Comparison of ENCODE assay signal across 9 mouse cellular contexts in the genomic region with DNA sequence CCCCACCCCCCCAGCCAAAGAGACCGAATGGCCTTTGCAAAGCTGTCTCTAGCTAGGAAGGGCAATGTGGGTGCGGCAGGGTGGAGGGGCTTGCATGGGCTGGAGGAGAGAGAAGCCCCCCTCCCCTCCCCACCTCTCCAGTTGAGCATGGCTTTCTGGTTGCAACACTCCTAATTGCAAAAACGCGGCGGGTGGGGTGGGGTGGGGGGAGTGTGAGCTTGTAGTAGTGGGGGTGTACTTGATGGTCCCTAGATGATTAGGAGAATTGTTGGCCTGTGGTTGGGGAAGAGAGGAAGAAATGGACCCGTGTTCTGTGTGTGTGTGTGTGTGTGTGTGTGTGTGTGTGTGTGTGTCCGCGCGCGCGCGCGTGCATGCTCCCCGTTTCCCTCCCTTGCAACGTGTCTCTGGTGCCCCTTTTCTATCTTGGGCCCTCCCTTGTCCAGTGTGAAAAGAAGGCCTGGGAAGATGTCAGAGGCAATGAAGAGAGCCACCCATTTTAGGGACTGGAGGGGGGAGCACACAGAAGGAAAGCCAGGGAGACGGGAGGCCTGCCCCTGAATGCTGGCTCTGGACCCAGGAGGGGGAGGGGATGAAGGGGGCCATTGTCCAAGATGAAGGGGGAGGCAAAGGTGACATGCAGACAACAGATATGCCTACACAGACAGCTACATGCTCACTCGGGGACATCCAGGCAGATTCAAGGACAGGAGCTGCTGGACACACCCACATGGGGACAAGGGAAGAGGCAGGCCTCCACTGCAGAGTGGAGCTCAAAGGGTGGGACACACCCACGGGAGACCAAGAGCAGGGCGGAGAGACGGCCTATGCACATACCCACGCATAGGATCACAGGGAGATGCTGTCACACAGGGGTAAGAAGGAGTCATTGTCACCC. TPM values are rescaled to one million over a fixed set of nuclear protein-coding genes. Genes with fewer than 3 reads are reported as not detected.
DNase-seq lines count a peak whose midpoint lies in the region; ATAC-seq and TF ChIP-seq lines count a peak whose summit lies in the region.
"Had no signal": no experiment of that assay in that cellular context is flagged by ENCODE, and none has a peak within 500 bp of the region (broad histone marks: within the 10 kb centered on the region; RNA-seq: fewer than 3 reads in every experiment).

No protein-coding gene starts in this region.

- TF ChIP-seq EP300 in heart, postnatal 0 days (IDR thresholded peaks at IDR 0.05; ENCODE audit: low read depth): no peak

- H3K36me3 ChIP-seq in G1E (replicated peaks): peaks cover 35% of the 10 kb centered on the region
- H3K36me3 ChIP-seq in embryonic facial prominence, embryonic 12.5 days: no peaks in the 10 kb centered on the region
- H3K36me3 ChIP-seq in heart, postnatal 0 days (replicated peaks; ENCODE audit: control insufficient read depth, insufficient read depth, low read length): no peaks in the 10 kb centered on the region
- H3K36me3 ChIP-seq in limb, embryonic 10.5 days: no peaks in the 10 kb centered on the region
- H3K36me3 ChIP-seq in midbrain, embryonic 16.5 days (ENCODE audit: control insufficient read depth, insufficient read depth, low read length): no peaks in the 10 kb centered on the region

- no peak for ATAC-seq in G1E (ENCODE audit: extremely low read depth, insufficient number of reproducible peaks, low FRiP score, poor library complexity, severe bottlenecking)
- ATAC-seq in embryonic facial prominence, embryonic 12.5 days (ENCODE audit: insufficient number of reproducible peaks, insufficient read depth, low FRiP score, low TSS enrichment): no peak
- peak; percentile 2; the same call in 1 of the 2 replicates for ATAC-seq in heart, postnatal 0 days (ENCODE audit: insufficient read depth, low read depth)
- peak; percentile 14 for ATAC-seq in midbrain, embryonic 16.5 days

- no peaks in the 10 kb centered on the region for H3K9me3 ChIP-seq in G1E (replicated peaks)
- no peaks in the 10 kb centered on the region for H3K9me3 ChIP-seq in embryonic facial prominence, embryonic 12.5 days
- H3K9me3 ChIP-seq in heart, postnatal 0 days (replicated peaks; ENCODE audit: control insufficient read depth, low read length): no peaks in the 10 kb centered on the region
- no peaks in the 10 kb centered on the region for H3K9me3 ChIP-seq in limb, embryonic 10.5 days (replicated peaks)
- no peaks in the 10 kb centered on the region for H3K9me3 ChIP-seq in midbrain, embryonic 16.5 days (replicated peaks; ENCODE audit: control insufficient read depth, low read length, poor library complexity, severe bottlenecking)

- H3K27me3 ChIP-seq in G1E (ENCODE audit: insufficient read depth, low read length): no peaks in the 10 kb centered on the region
- no peaks in the 10 kb centered on the region for H3K27me3 ChIP-seq in embryonic facial prominence, embryonic 12.5 days
- H3K27me3 ChIP-seq in heart, postnatal 0 days (ENCODE audit: control insufficient read depth, insufficient read depth, low read length): no peaks in the 10 kb centered on the region
- H3K27me3 ChIP-seq in limb, embryonic 10.5 days (ENCODE audit: low read depth, poor library complexity, severe bottlenecking): no peaks in the 10 kb centered on the region
- H3K27me3 ChIP-seq in midbrain, embryonic 16.5 days (ENCODE audit: control insufficient read depth, insufficient read depth, low read depth, low read length): no peaks in the 10 kb centered on the region

- 8% methylated on average over 21 of the region's 21 CpGs for WGBS in embryonic facial prominence, embryonic 12.5 days
- WGBS in heart, postnatal 0 days: 1% methylated on average over 20 of the region's 21 CpGs
- WGBS in limb, embryonic 10.5 days: 14% methylated on average over 14 of the region's 21 CpGs
- WGBS in midbrain, embryonic 16.5 days: 1% methylated on average over 20 of the region's 21 CpGs

- TF ChIP-seq CTCF in G1E (IDR thresholded peaks at IDR 0.05; ENCODE audit: low read depth, low read length): no peak
- TF ChIP-seq CTCF in heart, postnatal 0 days (IDR thresholded peaks at IDR 0.05; ENCODE audit: low read depth): no peak

- peak overlapping the region; percentile 81 for H3K4me2 ChIP-seq in embryonic facial prominence, embryonic 12.5 days (replicated peaks)
- peak overlapping the region; percentile 80 for H3K4me2 ChIP-seq in heart, postnatal 0 days (ENCODE audit: low read depth, low read length)
- peak overlapping the region; percentile 93 for H3K4me2 ChIP-seq in midbrain, embryonic 16.5 days (ENCODE audit: low read length)

- H3K9ac ChIP-seq in embryonic facial prominence, embryonic 12.5 days: peak overlapping the region; percentile 88
- peak overlapping the region; percentile 99 for H3K9ac ChIP-seq in heart, postnatal 0 days (replicated peaks; ENCODE audit: low read depth, low read length)
- H3K9ac ChIP-seq in midbrain, embryonic 16.5 days (ENCODE audit: low read depth, low read length): peak overlapping the region; percentile 96

- H3K27ac ChIP-seq in embryonic facial prominence, embryonic 12.5 days: peak overlapping the region; percentile 73
- H3K27ac ChIP-seq in heart, postnatal 0 days (ENCODE audit: low read depth): peak overlapping the region; percentile 99
- H3K27ac ChIP-seq in limb, embryonic 10.5 days: peak overlapping the region; percentile 97
- peak overlapping the region; percentile 100 for H3K27ac ChIP-seq in midbrain, embryonic 16.5 days (ENCODE audit: low read length)

- peaks cover 89% of the 10 kb centered on the region for H3K4me1 ChIP-seq in G1E (ENCODE audit: insufficient read depth, low read depth, low read length)
- peaks cover 68% of the 10 kb centered on the region for H3K4me1 ChIP-seq in embryonic facial prominence, embryonic 12.5 days
- peaks cover 53% of the 10 kb centered on the region for H3K4me1 ChIP-seq in heart, postnatal 0 days (ENCODE audit: control insufficient read depth, insufficient read depth)
- H3K4me1 ChIP-seq in limb, embryonic 10.5 days: peaks cover 90% of the 10 kb centered on the region
- peaks cover 63% of the 10 kb centered on the region for H3K4me1 ChIP-seq in midbrain, embryonic 16.5 days (ENCODE audit: control insufficient read depth, insufficient read depth, low read length)

- peak overlapping the region; percentile 80 for H3K4me3 ChIP-seq in G1E (ENCODE audit: low read depth, low read length)
- peak overlapping the region; percentile 69 for H3K4me3 ChIP-seq in embryonic facial prominence, embryonic 12.5 days
- H3K4me3 ChIP-seq in heart, postnatal 0 days (ENCODE audit: low read depth, low read length): peak overlapping the region; percentile 96
- peak overlapping the region; percentile 94 for H3K4me3 ChIP-seq in limb, embryonic 10.5 days
- H3K4me3 ChIP-seq in midbrain, embryonic 16.5 days (ENCODE audit: low read depth, low read length): peak overlapping the region; percentile 83

- peak; percentile 69 to 72 for DNase-seq in heart, adult 18-20 months
- no peak for DNase-seq in heart, adult 8-10 months (ENCODE audit: low spot score)
- no peak for DNase-seq in G1E (ENCODE audit: low spot score)
- no peak for DNase-seq in heart, postnatal 0 days (ENCODE audit: low spot score)
- no peak for DNase-seq in limb, embryonic 10.5 days (ENCODE audit: low spot score)
- no peak for DNase-seq in spleen, postnatal 14 days (ENCODE audit: low spot score in 2 of 2)

RNA-seq across cellular contexts. Expression of a gene that starts 2.2 kb away (rescaled TPM):
- 100 to 1,000 TPM in 1 of 2 experiments, 10 to 100 TPM in 1; 99.7 to 103 TPM for total RNA-seq in heart, adult 18-20 months (2021)
- 10 to 100 TPM; 92.5 to 98.4 (median 95.1) TPM for total RNA-seq in heart, adult 8-10 months (2022)
- total RNA-seq in G1E (2014; fragmentation: Nextera tagmentation) (58.0 and 68.0 TPM in 2 replicates), G1E (2017) (20.1 and 20.3 TPM in 2 replicates)
- polyA plus RNA-seq in G1E (2012): 32.3 and 33.1 TPM in 2 replicates
- polyA plus RNA-seq in embryonic facial prominence, embryonic 12.5 days (2016; fragmentation: Nextera tagmentation; extraction: Ambion mirVana): 29.1 and 34.3 TPM in 2 replicates
- 188 and 234 TPM in 2 replicates for total RNA-seq in heart, postnatal 0 days (2014; rRNA removed; ENCODE audit: low replicate concordance)
- 40.8 and 44.0 TPM in 2 replicates for polyA plus RNA-seq in heart, postnatal 0 days (2015; fragmentation: Nextera tagmentation; extraction: Ambion mirVana)
- polyA plus RNA-seq in limb, embryonic 10.5 days (2016; fragmentation: Nextera tagmentation; extraction: Ambion mirVana): 6.3 and 11.6 TPM in 2 replicates
- polyA plus RNA-seq in midbrain, embryonic 16.5 days (2015; fragmentation: Nextera tagmentation; extraction: Ambion mirVana): 139 and 149 TPM in 2 replicates

RNA-seq across cellular contexts. Expression of a gene that starts 13.4 kb away (rescaled TPM):
- 10 to 100 TPM; 42.0 to 44.2 TPM for total RNA-seq in heart, adult 18-20 months (2021)
- 10 to 100 TPM; 44.4 to 49.9 (median 46.8) TPM for total RNA-seq in heart, adult 8-10 months (2022)
- total RNA-seq in G1E (2014; fragmentation: Nextera tagmentation) (55.8 and 95.6 TPM in 2 replicates), G1E (2017) (37.8 and 39.7 TPM in 2 replicates)
- polyA plus RNA-seq in G1E (2012): 83.8 and 109 TPM in 2 replicates
- 70.4 and 73.6 TPM in 2 replicates for polyA plus RNA-seq in embryonic facial prominence, embryonic 12.5 days (2016; fragmentation: Nextera tagmentation; extraction: Ambion mirVana)
- 39.9 and 48.0 TPM in 2 replicates for total RNA-seq in heart, postnatal 0 days (2014; rRNA removed; ENCODE audit: low replicate concordance)
- 21.9 and 23.3 TPM in 2 replicates for polyA plus RNA-seq in heart, postnatal 0 days (2015; fragmentation: Nextera tagmentation; extraction: Ambion mirVana)
- 77.3 and 82.6 TPM in 2 replicates for polyA plus RNA-seq in limb, embryonic 10.5 days (2016; fragmentation: Nextera tagmentation; extraction: Ambion mirVana)
- 75.1 and 77.5 TPM in 2 replicates for polyA plus RNA-seq in midbrain, embryonic 16.5 days (2015; fragmentation: Nextera tagmentation; extraction: Ambion mirVana)

RNA-seq across cellular contexts. Expression of a gene that starts 32.5 kb away (rescaled TPM):
- 10 to 100 TPM; 54.2 to 67.6 TPM for total RNA-seq in heart, adult 18-20 months (2021)
- total RNA-seq in heart, adult 8-10 months (2022): 100 to 1,000 TPM in 2 of 4 experiments, 10 to 100 TPM in 2; 81.4 to 121 (median 101) TPM
- total RNA-seq in G1E (2014; fragmentation: Nextera tagmentation) (0.75 and 3.1 TPM in 2 replicates), G1E (2017) (0.93 TPM in 2 replicates)
- polyA plus RNA-seq in G1E (2012): 2.3 TPM in 2 replicates
- polyA plus RNA-seq in embryonic facial prominence, embryonic 12.5 days (2016; fragmentation: Nextera tagmentation; extraction: Ambion mirVana): 1.6 and 1.7 TPM in 2 replicates
- total RNA-seq in heart, postnatal 0 days (2014; rRNA removed; ENCODE audit: low replicate concordance): 21.0 and 24.3 TPM in 2 replicates
- polyA plus RNA-seq in heart, postnatal 0 days (2015; fragmentation: Nextera tagmentation; extraction: Ambion mirVana): 10.2 and 10.7 TPM in 2 replicates
- 1.2 and 1.5 TPM in 2 replicates for polyA plus RNA-seq in limb, embryonic 10.5 days (2016; fragmentation: Nextera tagmentation; extraction: Ambion mirVana)
- polyA plus RNA-seq in midbrain, embryonic 16.5 days (2015; fragmentation: Nextera tagmentation; extraction: Ambion mirVana): 3.5 and 5.2 TPM in 2 replicates

RNA-seq across cellular contexts. Expression of a gene that starts 41.6 kb away (rescaled TPM):
- total RNA-seq in heart, adult 18-20 months (2021): not detected
- total RNA-seq in heart, adult 8-10 months (2022): not detected
- total RNA-seq in G1E (2014; fragmentation: Nextera tagmentation) (not detected in 2 replicates), G1E (2017) (0.27 TPM in 1 of 2 replicates, not detected in the other)
- not detected in 2 replicates for polyA plus RNA-seq in G1E (2012)
- polyA plus RNA-seq in embryonic facial prominence, embryonic 12.5 days (2016; fragmentation: Nextera tagmentation; extraction: Ambion mirVana): not detected in 2 replicates
- 0.23 TPM in 1 of 2 replicates, not detected in the other for total RNA-seq in heart, postnatal 0 days (2014; rRNA removed; ENCODE audit: low replicate concordance)
- not detected in 2 replicates for polyA plus RNA-seq in heart, postnatal 0 days (2015; fragmentation: Nextera tagmentation; extraction: Ambion mirVana)
- not detected in 2 replicates for polyA plus RNA-seq in limb, embryonic 10.5 days (2016; fragmentation: Nextera tagmentation; extraction: Ambion mirVana)
- not detected in 2 replicates for polyA plus RNA-seq in midbrain, embryonic 16.5 days (2015; fragmentation: Nextera tagmentation; extraction: Ambion mirVana)
- total RNA-seq: left cerebral cortex, postnatal 10 days had no signal

RNA-seq across cellular contexts. Expression of a gene that starts 52.7 kb away (rescaled TPM):
- 10 to 100 TPM; 71.7 to 73.3 TPM for total RNA-seq in heart, adult 18-20 months (2021)
- 10 to 100 TPM; 72.1 to 84.3 (median 78.7) TPM for total RNA-seq in heart, adult 8-10 months (2022)
- total RNA-seq in G1E (2014; fragmentation: Nextera tagmentation): 38.0 and 52.2 TPM in 2 replicates
- total RNA-seq in G1E (2017): 39.4 and 45.6 TPM in 2 replicates
- polyA plus RNA-seq in G1E (2012): 36.5 and 44.9 TPM in 2 replicates
- polyA plus RNA-seq in embryonic facial prominence, embryonic 12.5 days (2016; fragmentation: Nextera tagmentation; extraction: Ambion mirVana): 35.2 and 35.6 TPM in 2 replicates
- 47.4 and 54.6 TPM in 2 replicates for total RNA-seq in heart, postnatal 0 days (2014; rRNA removed; ENCODE audit: low replicate concordance)
- 11.3 and 12.6 TPM in 2 replicates for polyA plus RNA-seq in heart, postnatal 0 days (2015; fragmentation: Nextera tagmentation; extraction: Ambion mirVana)
- 22.8 and 25.0 TPM in 2 replicates for polyA plus RNA-seq in limb, embryonic 10.5 days (2016; fragmentation: Nextera tagmentation; extraction: Ambion mirVana)
- polyA plus RNA-seq in midbrain, embryonic 16.5 days (2015; fragmentation: Nextera tagmentation; extraction: Ambion mirVana): 29.2 and 33.2 TPM in 2 replicates

Comparison
In these comparisons a context has a peak if more than half of its experiments do, and no peak if none do; other contexts are left out.
1. DNase-seq: peak in heart, adult 18-20 months (2 of 2); none in heart, adult 8-10 months (single experiment), G1E (single experiment), heart, postnatal 0 days (single experiment), limb, embryonic 10.5 days (single experiment) and spleen, postnatal 14 days (0 of 2).
2. ATAC-seq: peak in heart, postnatal 0 days (single experiment) and midbrain, embryonic 16.5 days (single experiment); none in G1E (single experiment) and embryonic facial prominence, embryonic 12.5 days (single experiment).
3. Peak in every context shown above with its lines, with median percentiles within 50 percentile points of each other: H3K4me3 ChIP-seq, H3K27ac ChIP-seq, H3K4me2 ChIP-seq and H3K9ac ChIP-seq.